Mouse (Mus musculus): ENCODE results near the gene Olfr983.

- no peak for TF ChIP-seq CTCF (IDR thresholded peaks at IDR 0.05; ENCODE audit: low read depth, low read length)
- TF ChIP-seq POLR2A (IDR thresholded peaks at IDR 0.05; ENCODE audit: extremely low read depth, insufficient read depth, low read length), result no peak
Observed at GRCm38 (mm10) chr9:40073529-40073928, 19.9 kb downstream of the Olfr983 start, which contains the start of gene Olfr982.
